Mouse (Mus musculus): Measurements from ENCODE around the gene Zc3h12a. TPM values are rescaled to one million over a fixed set of nuclear protein-coding genes. Genes with fewer than 3 reads are reported as not detected.

Zc3h12a gene
- polyA plus RNA-seq, 1 experiment from 2014 or later: 0.36 TPM

DNA sequence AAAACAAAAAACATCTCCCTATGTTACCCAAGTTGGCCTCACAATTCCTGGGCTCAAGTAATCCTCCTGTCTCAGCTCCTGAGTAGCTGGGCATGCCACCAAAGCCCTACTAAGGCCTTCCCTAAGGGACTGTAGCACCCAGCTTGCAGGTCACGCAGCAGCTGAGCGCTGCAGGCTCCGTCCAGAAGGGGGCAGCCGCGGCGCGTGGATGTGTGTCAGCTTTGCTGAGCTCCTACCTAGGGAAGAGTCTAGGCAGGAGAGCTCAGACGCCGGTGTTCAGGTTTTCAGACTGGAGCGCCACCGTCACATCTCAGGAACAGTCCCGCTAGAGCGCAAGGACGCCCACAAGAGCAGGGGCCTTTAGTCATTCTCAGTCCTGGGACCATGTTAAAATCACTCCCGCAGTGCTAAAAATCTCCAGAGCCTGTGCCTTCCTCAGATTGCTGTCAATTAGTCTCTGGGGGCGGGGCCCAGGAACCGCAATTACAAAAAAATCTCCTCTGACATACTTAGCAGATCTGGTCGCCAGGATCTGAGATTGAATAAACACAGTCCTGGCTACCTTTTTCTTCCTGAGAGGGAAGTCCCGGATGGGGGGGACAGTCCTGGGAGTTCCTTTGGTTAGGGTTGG, 32.8 kb upstream of the Zc3h12a start:
- peaks cover 42% of the 10 kb centered on the region for H3K27me3 ChIP-seq
- no peak overlapping the region for H3K27ac ChIP-seq (replicated peaks)
- H3K4me3 ChIP-seq: no peak overlapping the region
- no peaks in the 10 kb centered on the region for H3K36me3 ChIP-seq
- H3K9ac ChIP-seq (replicated peaks): no peak overlapping the region
- ATAC-seq (ENCODE audit: low FRiP score, low read depth): 0 out of 2 replicates have a peak, but pooled peaks have one; percentile 23
- peaks cover 15% of the 10 kb centered on the region for H3K4me1 ChIP-seq
- no peaks in the 10 kb centered on the region for H3K9me3 ChIP-seq
- peak overlapping the region; percentile 36 for H3K4me2 ChIP-seq (replicated peaks)
- 8% methylated on average over 19 of the region's 19 CpGs for WGBS

DNA sequence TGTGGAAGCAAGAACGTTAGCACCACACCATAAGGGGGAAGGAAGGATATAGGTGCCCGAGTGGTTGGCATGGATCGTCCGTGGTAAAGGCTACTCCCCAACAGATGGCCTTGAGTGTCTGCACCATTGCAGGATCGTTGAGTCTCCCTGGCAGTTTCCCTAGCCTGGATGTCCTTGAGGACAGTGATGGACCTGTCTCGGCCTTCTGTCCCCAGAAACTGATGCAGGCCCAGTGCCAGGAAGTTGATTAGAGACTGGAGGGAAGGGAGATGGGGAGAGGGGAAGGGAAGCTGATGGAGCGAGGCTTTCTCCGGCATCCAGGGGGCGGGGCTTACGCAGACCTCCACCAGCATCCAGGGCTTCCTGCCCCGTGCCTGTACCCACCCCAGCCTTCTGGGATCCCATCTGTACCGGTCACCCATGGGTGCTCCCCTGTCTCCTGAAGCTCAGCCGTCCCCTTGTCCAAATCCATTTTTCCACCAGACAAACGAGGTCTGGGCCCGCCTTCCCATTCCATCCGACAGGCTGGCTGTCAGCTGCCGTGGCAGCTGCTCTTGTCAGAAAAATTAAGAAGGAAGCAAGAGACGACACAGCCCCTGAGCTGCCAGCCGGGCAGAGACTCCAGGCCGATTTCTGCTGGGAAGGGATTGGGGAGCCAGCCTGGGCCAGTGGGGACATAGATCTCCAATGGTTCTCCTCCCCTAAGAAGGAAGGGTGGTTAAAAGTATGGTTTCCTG, 31.1 kb upstream of the Zc3h12a start:
- H3K4me3 ChIP-seq: no peak overlapping the region
- WGBS: 57% methylated on average over 20 of the region's 20 CpGs
- peaks cover 36% of the 10 kb centered on the region for H3K27me3 ChIP-seq
- H3K27ac ChIP-seq (replicated peaks): no peak overlapping the region
- H3K9ac ChIP-seq (replicated peaks): 0 out of 2 replicates have a peak overlapping the region, but pooled peaks have one; percentile 31
- ATAC-seq (ENCODE audit: low FRiP score, low read depth): no peak
- H3K9me3 ChIP-seq: no peaks in the 10 kb centered on the region
- H3K4me1 ChIP-seq: peaks cover 15% of the 10 kb centered on the region
- H3K4me2 ChIP-seq (replicated peaks): no peak overlapping the region
- no peaks in the 10 kb centered on the region for H3K36me3 ChIP-seq

DNA sequence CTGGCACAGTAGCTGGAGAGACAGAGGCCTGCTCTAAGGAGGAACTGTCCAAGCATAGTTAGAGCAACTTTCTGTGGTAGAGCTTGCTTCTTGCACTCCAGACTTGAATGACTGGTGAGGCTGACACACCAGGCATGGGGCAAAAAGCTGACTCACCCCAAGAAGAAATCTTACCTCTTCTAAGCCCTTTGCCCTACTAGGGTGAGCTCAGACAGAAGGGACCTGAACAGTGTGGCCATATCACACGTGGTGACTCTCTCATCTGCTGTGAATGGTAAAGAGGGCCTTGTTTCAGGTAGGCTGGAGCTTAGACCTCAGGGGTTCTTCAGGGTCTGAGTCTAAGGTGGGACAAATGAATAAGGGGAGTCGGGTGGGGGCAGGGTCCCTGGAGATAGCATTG, 30.4 kb upstream of the Zc3h12a start:
- H3K9me3 ChIP-seq: no peaks in the 10 kb centered on the region
- WGBS: 87% methylated on average over 2 of the region's 2 CpGs
- H3K9ac ChIP-seq (replicated peaks): no peak overlapping the region
- no peak for ATAC-seq (ENCODE audit: low FRiP score, low read depth)
- H3K27ac ChIP-seq (replicated peaks): no peak overlapping the region
- peaks cover 34% of the 10 kb centered on the region for H3K27me3 ChIP-seq
- H3K36me3 ChIP-seq: no peaks in the 10 kb centered on the region
- H3K4me2 ChIP-seq (replicated peaks): no peak overlapping the region
- H3K4me1 ChIP-seq: peaks cover 15% of the 10 kb centered on the region
- H3K4me3 ChIP-seq: no peak overlapping the region

DNA sequence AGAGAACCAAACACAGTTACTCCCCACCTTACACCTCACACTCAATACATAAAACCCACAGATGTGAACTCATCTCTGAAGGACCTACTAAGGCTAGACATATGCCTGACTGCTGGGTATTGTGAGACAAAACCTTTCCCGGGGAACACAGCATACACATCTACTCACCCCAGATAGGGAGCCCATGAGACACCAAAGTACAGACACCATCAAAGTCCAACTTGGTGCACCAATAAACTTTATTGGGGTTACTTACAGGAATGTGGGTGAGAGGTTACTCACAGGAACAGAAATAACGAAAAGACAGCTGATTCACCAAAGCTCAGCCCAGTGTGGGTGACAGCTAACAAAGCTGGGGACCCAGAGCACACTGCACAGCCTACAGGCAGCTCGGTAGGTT, 29.7 kb upstream of the Zc3h12a start:
- Histone ChIP-seq H3K27ac (replicated peaks) (no peak overlapping the region), H3K4me2 (replicated peaks) (no peak overlapping the region), H3K27me3 (peaks cover 31% of the 10 kb centered on the region), H3K4me3 (no peak overlapping the region), H3K9me3 (no peaks in the 10 kb centered on the region), H3K4me1 (peaks cover 15% of the 10 kb centered on the region), H3K36me3 (no peaks in the 10 kb centered on the region), H3K9ac (replicated peaks) (no peak overlapping the region)
- 91% methylated on average over 3 of the region's 3 CpGs for WGBS
- ATAC-seq (ENCODE audit: low FRiP score, low read depth): no peak

DNA sequence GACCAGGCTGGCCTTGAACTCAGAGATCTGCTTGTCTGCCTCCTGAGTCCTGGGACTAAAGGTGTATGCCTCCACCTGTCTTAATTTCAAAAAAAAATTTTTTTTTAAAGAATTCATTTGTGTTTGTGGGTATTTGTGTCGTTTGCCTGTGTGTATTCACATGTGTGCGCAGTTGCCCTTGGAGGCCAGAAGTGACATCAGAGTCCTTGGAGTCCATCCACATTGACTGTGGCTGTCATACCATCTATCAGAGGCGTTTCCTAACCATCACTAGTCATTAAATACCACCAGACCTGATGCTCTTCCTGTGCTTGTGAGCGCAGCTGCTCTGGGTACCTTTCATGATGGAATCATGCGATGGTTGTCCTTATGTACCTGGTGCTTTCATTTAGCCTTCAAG, 28.0 kb upstream of the Zc3h12a start:
- H3K27ac ChIP-seq (replicated peaks): no peak overlapping the region
- 89% methylated on average over 5 of the region's 5 CpGs for WGBS
- H3K27me3 ChIP-seq: peaks cover 25% of the 10 kb centered on the region
- H3K4me1 ChIP-seq: peaks cover 7% of the 10 kb centered on the region
- no peak overlapping the region for H3K9ac ChIP-seq (replicated peaks)
- H3K9me3 ChIP-seq: no peaks in the 10 kb centered on the region
- H3K4me2 ChIP-seq (replicated peaks): no peak overlapping the region
- no peaks in the 10 kb centered on the region for H3K36me3 ChIP-seq
- H3K4me3 ChIP-seq: no peak overlapping the region
- ATAC-seq (ENCODE audit: low FRiP score, low read depth): no peak

DNA sequence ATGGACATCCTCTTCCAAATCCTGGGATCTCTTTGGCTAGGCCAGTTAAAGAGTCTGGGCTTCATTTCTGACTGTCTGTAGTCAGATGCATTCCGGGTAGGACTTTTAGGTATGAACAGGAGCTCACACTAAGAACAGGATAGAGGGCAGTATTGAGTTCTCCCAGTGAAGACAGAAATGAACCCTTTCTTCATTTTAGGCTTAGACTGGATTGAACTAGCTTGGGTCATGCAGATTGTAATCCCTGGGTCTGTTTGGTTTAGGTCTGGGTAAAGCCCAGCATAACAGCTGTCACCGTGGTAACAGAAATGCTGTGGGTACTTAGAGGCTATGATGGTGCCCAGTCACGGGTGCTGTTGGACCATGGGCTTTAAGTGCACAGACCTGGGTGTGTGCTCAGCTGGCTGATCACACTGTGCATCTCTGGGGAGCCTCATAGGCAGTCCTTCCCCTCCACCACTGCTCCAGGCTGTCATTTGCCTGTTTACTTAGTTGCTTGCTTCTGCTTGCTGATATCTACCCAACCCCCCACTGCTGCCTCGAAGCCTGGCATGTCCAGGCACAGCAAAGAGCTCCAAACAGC, 26.1 kb upstream of the Zc3h12a start:
- 62% methylated on average over 4 of the region's 4 CpGs for WGBS
- H3K27ac ChIP-seq (replicated peaks): no peak overlapping the region
- H3K9ac ChIP-seq (replicated peaks): no peak overlapping the region
- no peak overlapping the region for H3K4me2 ChIP-seq (replicated peaks)
- H3K36me3 ChIP-seq: no peaks in the 10 kb centered on the region
- no peak for ATAC-seq (ENCODE audit: low FRiP score, low read depth)
- H3K27me3 ChIP-seq: peaks cover 22% of the 10 kb centered on the region
- peaks cover 2% of the 10 kb centered on the region; the same call in 1 of the 2 replicates for H3K4me1 ChIP-seq
- H3K9me3 ChIP-seq: no peaks in the 10 kb centered on the region
- no peak overlapping the region for H3K4me3 ChIP-seq

DNA sequence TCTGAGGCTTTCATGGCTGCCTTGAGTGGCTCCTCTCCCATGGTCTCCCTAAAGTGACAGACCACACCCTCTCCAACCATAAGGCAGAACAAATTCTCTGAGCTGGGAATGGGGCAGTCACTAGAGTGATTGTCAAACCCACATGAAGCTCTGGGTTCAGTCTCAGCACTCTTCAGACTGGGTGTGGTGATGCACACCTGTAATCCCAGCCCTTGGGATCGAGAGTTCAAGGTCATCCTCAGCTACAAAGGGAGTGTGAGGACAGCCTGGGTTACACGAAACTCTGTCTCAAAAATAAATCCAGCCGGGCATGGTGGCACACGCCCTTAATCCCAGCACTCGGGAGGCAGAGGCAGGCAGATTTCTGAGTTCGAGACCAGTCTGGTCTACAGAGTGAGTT, 24.8 kb upstream of the Zc3h12a start:
- Histone ChIP-seq H3K4me2 (replicated peaks) (no peak overlapping the region), H3K27ac (replicated peaks) (no peak overlapping the region), H3K4me3 (no peak overlapping the region), H3K9ac (replicated peaks) (no peak overlapping the region), H3K9me3 (0 out of 2 replicates have a peak, but pooled peaks cover 3% of the 10 kb centered on the region), H3K36me3 (no peaks in the 10 kb centered on the region), H3K4me1 (no peaks in the 10 kb centered on the region; the same call in 1 of the 2 replicates), H3K27me3 (peaks cover 24% of the 10 kb centered on the region)
- 85% methylated on average over 6 of the region's 6 CpGs for WGBS
- no peak for ATAC-seq (ENCODE audit: low FRiP score, low read depth)

DNA sequence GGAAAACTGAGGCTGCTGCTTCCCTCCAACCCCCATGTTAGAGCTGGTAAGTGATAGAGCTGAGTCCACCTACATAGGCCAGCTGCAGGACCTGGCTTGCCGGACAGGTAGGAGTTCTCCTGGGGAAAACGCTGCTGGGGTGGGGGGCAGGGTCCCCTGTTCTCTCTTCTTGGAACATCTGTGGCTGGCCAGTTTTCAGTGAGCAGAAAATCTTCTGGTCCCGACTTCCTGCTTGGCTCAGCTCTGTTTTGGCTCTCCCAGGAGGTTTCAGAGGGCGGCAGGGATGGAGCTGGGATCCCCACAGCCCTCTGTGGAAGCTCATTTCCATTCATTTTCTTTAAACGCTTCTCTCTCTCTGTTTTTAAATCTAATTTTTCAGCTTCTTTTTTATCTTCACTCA, 21.8 kb upstream of the Zc3h12a start:
- H3K9me3 ChIP-seq: 0 out of 2 replicates have a peak, but pooled peaks cover 3% of the 10 kb centered on the region
- no peak overlapping the region for H3K4me3 ChIP-seq
- H3K27me3 ChIP-seq: peaks cover 31% of the 10 kb centered on the region
- ATAC-seq (ENCODE audit: low FRiP score, low read depth): no peak
- H3K27ac ChIP-seq (replicated peaks): no peak overlapping the region
- 41% methylated on average over 5 of the region's 5 CpGs for WGBS
- no peaks in the 10 kb centered on the region for H3K36me3 ChIP-seq
- H3K9ac ChIP-seq (replicated peaks): no peak overlapping the region
- no peak overlapping the region for H3K4me2 ChIP-seq (replicated peaks)
- peaks cover 9% of the 10 kb centered on the region; the same call in 1 of the 2 replicates for H3K4me1 ChIP-seq

DNA sequence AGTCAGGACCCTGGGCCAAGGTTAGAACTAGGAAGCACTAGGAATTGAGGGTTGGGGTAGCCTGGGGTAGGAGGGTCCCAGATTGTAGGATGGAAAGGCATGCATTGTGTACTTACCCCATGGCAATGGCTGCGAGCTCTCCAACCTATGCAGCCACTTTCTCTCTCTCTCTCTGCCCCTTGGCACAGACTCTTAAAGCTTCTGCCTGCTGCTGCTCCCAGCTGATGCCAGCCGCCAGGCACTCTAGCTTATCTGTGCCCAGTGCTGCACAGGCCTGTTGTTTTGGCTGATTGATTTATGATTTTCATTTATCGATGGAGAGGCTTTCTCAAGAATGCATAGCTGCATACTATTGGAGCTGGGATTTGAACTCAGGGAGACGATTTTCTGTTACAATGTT, 20.3 kb upstream of the Zc3h12a start:
- ATAC-seq (ENCODE audit: low FRiP score, low read depth): no peak
- no peak overlapping the region for H3K9ac ChIP-seq (replicated peaks)
- H3K27me3 ChIP-seq: peaks cover 34% of the 10 kb centered on the region
- WGBS: 94% methylated on average over 4 of the region's 4 CpGs
- H3K4me1 ChIP-seq: peaks cover 9% of the 10 kb centered on the region; the same call in 1 of the 2 replicates
- H3K27ac ChIP-seq (replicated peaks): no peak overlapping the region
- H3K4me3 ChIP-seq: no peak overlapping the region
- no peak overlapping the region for H3K4me2 ChIP-seq (replicated peaks)
- 0 out of 2 replicates have a peak, but pooled peaks cover 3% of the 10 kb centered on the region for H3K9me3 ChIP-seq
- H3K36me3 ChIP-seq: no peaks in the 10 kb centered on the region

DNA sequence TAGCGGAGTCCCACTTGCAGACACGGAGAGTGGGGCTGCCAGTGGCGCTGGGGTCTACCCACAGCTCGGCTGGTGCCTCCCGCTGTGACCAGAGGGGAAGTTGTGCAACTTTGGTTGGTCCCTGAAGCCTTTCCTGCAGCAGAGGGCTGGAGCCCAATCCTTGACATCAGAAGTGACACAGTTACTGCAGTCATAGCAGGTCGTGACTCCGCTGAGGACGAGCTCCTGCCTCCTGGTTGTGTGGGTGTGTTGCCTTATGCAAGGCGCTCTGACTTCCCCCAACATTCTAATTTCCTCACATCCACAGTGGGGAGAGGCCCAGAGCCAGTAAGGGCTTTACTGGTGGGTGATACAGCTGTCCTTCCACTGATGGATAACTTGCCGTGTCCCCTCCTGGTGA, 17.6 kb upstream of the Zc3h12a start:
- Histone ChIP-seq H3K4me2 (replicated peaks) (no peak overlapping the region), H3K4me3 (no peak overlapping the region), H3K36me3 (no peaks in the 10 kb centered on the region), H3K9me3 (0 out of 2 replicates have a peak, but pooled peaks cover 3% of the 10 kb centered on the region), H3K4me1 (peaks cover 9% of the 10 kb centered on the region; the same call in 1 of the 2 replicates), H3K27ac (replicated peaks) (no peak overlapping the region), H3K9ac (replicated peaks) (no peak overlapping the region), H3K27me3 (peaks cover 25% of the 10 kb centered on the region)
- no peak for ATAC-seq (ENCODE audit: low FRiP score, low read depth)
- WGBS: 39% methylated on average over 10 of the region's 10 CpGs

DNA sequence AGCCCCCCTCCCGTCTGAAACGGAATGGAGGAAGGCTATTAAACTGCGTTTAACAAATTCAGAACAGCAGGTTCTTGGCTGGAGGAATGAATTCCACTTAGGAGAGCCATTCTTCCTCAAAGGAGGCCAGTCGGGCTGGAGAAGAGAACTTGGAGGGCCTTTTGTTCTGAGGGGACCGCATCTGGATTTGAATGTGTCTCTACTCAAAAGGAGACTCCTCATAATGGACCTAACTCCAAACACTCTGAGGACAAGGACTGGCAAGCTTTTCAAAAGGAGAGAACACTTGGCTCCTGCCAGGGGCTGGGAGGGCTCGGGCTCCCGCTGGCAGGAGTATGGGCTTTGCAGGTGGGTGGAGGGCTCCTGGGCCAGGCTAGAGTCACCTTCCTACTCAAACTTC, 17.0 kb upstream of the Zc3h12a start:
- Histone ChIP-seq H3K9ac (replicated peaks) (no peak overlapping the region), H3K9me3 (0 out of 2 replicates have a peak, but pooled peaks cover 3% of the 10 kb centered on the region), H3K36me3 (no peaks in the 10 kb centered on the region), H3K27ac (replicated peaks) (no peak overlapping the region), H3K27me3 (peaks cover 25% of the 10 kb centered on the region), H3K4me3 (no peak overlapping the region), H3K4me1 (peaks cover 9% of the 10 kb centered on the region; the same call in 1 of the 2 replicates), H3K4me2 (replicated peaks) (no peak overlapping the region)
- no peak for ATAC-seq (ENCODE audit: low FRiP score, low read depth)
- WGBS: 15% methylated on average over 7 of the region's 7 CpGs

DNA sequence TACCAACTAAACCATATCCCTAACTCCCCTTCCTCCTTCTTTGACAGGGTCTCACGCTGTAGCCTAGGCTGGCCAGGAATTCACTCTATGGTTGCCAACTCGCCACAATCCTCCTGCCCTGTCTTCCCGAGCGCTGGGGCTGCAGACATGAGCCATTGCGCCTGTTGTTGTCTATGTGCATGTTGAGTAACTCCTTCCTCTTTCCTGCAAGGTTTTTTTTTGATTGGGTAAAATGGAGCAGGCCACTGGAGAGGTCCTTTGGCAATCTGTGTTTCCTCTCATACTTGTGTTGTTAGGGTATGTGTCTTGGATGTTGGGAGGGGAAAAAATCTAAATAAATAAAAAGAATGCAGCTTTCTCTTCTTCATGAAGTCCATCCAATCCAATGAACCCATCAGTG, 16.6 kb upstream of the Zc3h12a start:
- Histone ChIP-seq H3K9me3 (0 out of 2 replicates have a peak, but pooled peaks cover 3% of the 10 kb centered on the region), H3K4me2 (replicated peaks) (no peak overlapping the region), H3K9ac (replicated peaks) (no peak overlapping the region), H3K27me3 (peaks cover 25% of the 10 kb centered on the region), H3K4me1 (peaks cover 9% of the 10 kb centered on the region; the same call in 1 of the 2 replicates), H3K4me3 (no peak overlapping the region), H3K27ac (replicated peaks) (no peak overlapping the region), H3K36me3 (no peaks in the 10 kb centered on the region)
- ATAC-seq (ENCODE audit: low FRiP score, low read depth): no peak
- WGBS: 85% methylated on average over 5 of the region's 5 CpGs
